Mouse (Mus musculus) intestine, embryonic 14.5 days (tissue): ENCODE results near the gene Cox17. TPM values are rescaled to one million over a fixed set of nuclear protein-coding genes. Genes with fewer than 3 reads are reported as not detected.
A peak's percentile ranks its signal among the peaks of the same experiment; 100 is the strongest.

Source experiments
- ATAC-seq: fragments of 200-750 bp; cut with Nextera tagmentation; replicated peaks from 2 replicates; pipeline ENCODE4 v1.8.0; 2017; ENCODE audit warnings: low read depth, moderate number of reproducible peaks, moderate TSS enrichment, moderate library complexity; ENCODE audit not compliant: low FRiP score, low TSS enrichment
- DNase-seq: peaks from one replicate; pipeline ENCODE4 v3.0.0-alpha.2; 2018; ENCODE audit warnings: low spot score
- H3K27ac ChIP-seq: fragments of 300-500 bp; sonication (generic); 2 replicates; pipeline ENCODE4 v1.5.1; 2014; ENCODE audit warnings: low read depth, mild to moderate bottlenecking, control low read depth
- H3K27me3 ChIP-seq: fragments of 300-500 bp; sonication (generic); replicated peaks from 2 replicates; pipeline ENCODE4 v1.6.1; 2014; ENCODE audit warnings: low read length, control low read depth; ENCODE audit not compliant: control insufficient read depth, insufficient read depth
- H3K36me3 ChIP-seq: fragments of 300-500 bp; sonication (generic); 2 replicates; pipeline ENCODE4 v1.6.1; 2014; ENCODE audit warnings: low read length, control low read depth; ENCODE audit not compliant: control insufficient read depth, insufficient read depth
- H3K4me1 ChIP-seq: fragments of 300-500 bp; sonication (generic); replicated peaks from 2 replicates; pipeline ENCODE4 v1.6.1; 2014; ENCODE audit warnings: low read length, control low read depth, mixed read lengths; ENCODE audit not compliant: control insufficient read depth, insufficient read depth
- H3K4me2 ChIP-seq: fragments of 300-500 bp; sonication (generic); 2 replicates; pipeline ENCODE4 v1.6.1; 2014; ENCODE audit warnings: low read length
- H3K4me3 ChIP-seq: fragments of 300-500 bp; sonication (generic); 2 replicates; pipeline ENCODE4 v1.5.1; 2014; ENCODE audit warnings: low read depth, low read length, control low read depth, mixed read lengths
- H3K9ac ChIP-seq: fragments of 300-500 bp; sonication (generic); 2 replicates; pipeline ENCODE4 v1.6.1; 2014; ENCODE audit warnings: mild to moderate bottlenecking, low read length
- H3K9me3 ChIP-seq: fragments of 300-500 bp; sonication (generic); 2 replicates; pipeline ENCODE4 v1.6.1; 2016; ENCODE audit warnings: low read length, control low read depth; ENCODE audit not compliant: control insufficient read depth
- WGBS: fragments of 180-500 bp; shearing (Covaris S2); extraction: QIAGEN DNeasy Blood & Tissue Kit; methylation state at CpG from one replicate; pipeline ENCODE4 v1.1.7; 2014; 5-methylcytosine and 5-hydroxymethylcytosine counted together
- polyA plus RNA-seq: library from polyadenylated mRNA; unstranded; fragments of >200 nt; fragmentation: Nextera tagmentation; extraction: Ambion mirVana; gene quantifications from 2 replicates; pipeline ENCODE4 v1.2.1, GENCODE M21; 2014

Gene Cox17
- polyA plus RNA-seq, 1 experiment from 2014 or later: 187 TPM

DNA sequence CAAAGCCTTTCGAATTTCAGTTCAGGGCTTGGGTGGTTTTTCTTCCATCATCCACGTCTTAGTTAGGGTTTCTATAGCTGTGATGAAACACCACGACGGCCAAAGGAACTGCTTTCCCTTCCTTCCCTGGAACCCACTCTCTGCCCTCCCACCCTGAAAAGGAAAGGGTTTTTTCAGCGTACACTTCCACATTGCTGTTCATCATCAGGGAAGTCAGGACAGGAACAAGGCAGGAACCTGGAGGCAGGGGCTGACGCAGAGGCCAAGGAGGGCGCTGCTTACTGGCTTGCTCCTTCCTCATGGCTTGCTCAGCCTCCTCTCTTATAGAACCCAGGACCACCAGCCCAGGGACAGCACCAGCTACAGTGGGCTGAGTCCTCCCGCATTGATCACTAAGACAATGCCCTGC, 30.1 kb downstream of the Cox17 start:
- Histone ChIP-seq H3K4me2 (peak overlapping the region; percentile 47), H3K27ac (peak overlapping the region; percentile 35; the same call in 1 of the 2 replicates), H3K4me1 (peaks cover 7% of the 10 kb centered on the region), H3K9me3 (no peaks in the 10 kb centered on the region), H3K36me3 (no peaks in the 10 kb centered on the region), H3K4me3 (peak overlapping the region; percentile 14), H3K9ac (no peak overlapping the region; the same call in 1 of the 2 replicates), H3K27me3 (no peaks in the 10 kb centered on the region)
- DNase-seq: no peak
- WGBS: 48% methylated on average over 8 of the region's 8 CpGs
- peak; percentile 45 for ATAC-seq

- H3K27ac ChIP-seq: no peak overlapping the region
- no peaks in the 10 kb centered on the region for H3K9me3 ChIP-seq
- 82% methylated on average over 6 of the region's 6 CpGs for WGBS
- no peaks in the 10 kb centered on the region for H3K36me3 ChIP-seq
- H3K4me1 ChIP-seq: peaks cover 7% of the 10 kb centered on the region
- no peak overlapping the region for H3K9ac ChIP-seq
- no peak overlapping the region for H3K4me2 ChIP-seq
- H3K27me3 ChIP-seq: no peaks in the 10 kb centered on the region
- H3K4me3 ChIP-seq: no peak overlapping the region
- ATAC-seq (no peak), DNase-seq (no peak)
These were observed 30.8 kb downstream of the Cox17 start for GRCm38 (mm10) chr16:38377546-38377945.

- Histone ChIP-seq H3K4me2 (no peak overlapping the region), H3K4me1 (peaks cover 7% of the 10 kb centered on the region), H3K27me3 (no peaks in the 10 kb centered on the region), H3K9me3 (no peaks in the 10 kb centered on the region), H3K27ac (no peak overlapping the region), H3K9ac (no peak overlapping the region), H3K4me3 (no peak overlapping the region), H3K36me3 (no peaks in the 10 kb centered on the region)
- WGBS: 80% methylated on average over 6 of the region's 6 CpGs
- DNase-seq (no peak), ATAC-seq (no peak)
These were observed 31.8 kb downstream of the Cox17 start for GRCm38 (mm10) chr16:38378591-38378990.

DNA sequence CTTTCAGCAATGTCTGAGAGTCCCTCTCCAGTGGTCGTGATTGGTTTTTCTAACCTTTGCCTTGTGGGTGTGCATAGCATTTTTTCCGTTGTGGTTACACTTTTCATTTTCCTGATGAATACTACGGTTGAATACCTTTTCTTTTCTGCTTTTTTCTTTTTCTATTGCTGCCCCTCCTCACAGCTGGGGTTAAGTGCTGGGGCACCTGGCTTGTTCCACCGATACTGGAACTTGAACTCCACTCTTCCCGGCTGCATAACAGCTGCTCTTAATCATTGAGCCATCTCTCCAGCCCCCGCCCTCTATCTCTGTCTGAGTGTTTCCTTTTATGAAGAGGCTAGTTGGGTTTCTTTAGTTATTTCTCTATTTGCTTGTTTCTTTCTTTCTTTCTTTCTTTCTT, 32.3 kb downstream of the Cox17 start:
- ATAC-seq (no peak), DNase-seq (no peak)
- H3K27me3 ChIP-seq: no peaks in the 10 kb centered on the region
- no peak overlapping the region for H3K9ac ChIP-seq
- no peak overlapping the region for H3K27ac ChIP-seq
- H3K4me3 ChIP-seq: no peak overlapping the region
- 36% methylated on average over 6 of the region's 6 CpGs for WGBS
- no peaks in the 10 kb centered on the region for H3K36me3 ChIP-seq
- H3K4me2 ChIP-seq: no peak overlapping the region
- no peaks in the 10 kb centered on the region for H3K9me3 ChIP-seq
- H3K4me1 ChIP-seq: peaks cover 7% of the 10 kb centered on the region

- H3K27ac ChIP-seq: no peak overlapping the region
- H3K9me3 ChIP-seq: no peaks in the 10 kb centered on the region
- 36% methylated on average over 3 of the region's 3 CpGs for WGBS
- DNase-seq (no peak), ATAC-seq (no peak)
- peaks cover 7% of the 10 kb centered on the region for H3K4me1 ChIP-seq
- H3K4me3 ChIP-seq: no peak overlapping the region
- H3K9ac ChIP-seq: no peak overlapping the region
- H3K36me3 ChIP-seq: no peaks in the 10 kb centered on the region
- no peaks in the 10 kb centered on the region for H3K27me3 ChIP-seq
- H3K4me2 ChIP-seq: no peak overlapping the region
These were observed 32.7 kb downstream of the Cox17 start for GRCm38 (mm10) chr16:38379493-38379892.

- H3K9me3 ChIP-seq: no peaks in the 10 kb centered on the region
- no peak overlapping the region for H3K27ac ChIP-seq
- H3K9ac ChIP-seq: no peak overlapping the region
- no peak overlapping the region for H3K4me3 ChIP-seq
- peaks cover 7% of the 10 kb centered on the region for H3K4me1 ChIP-seq
- ATAC-seq (no peak), DNase-seq (no peak)
- WGBS: 94% methylated on average over 3 of the region's 3 CpGs
- no peaks in the 10 kb centered on the region for H3K36me3 ChIP-seq
- H3K4me2 ChIP-seq: no peak overlapping the region
- no peaks in the 10 kb centered on the region for H3K27me3 ChIP-seq
These were observed 33.1 kb downstream of the Cox17 start for GRCm38 (mm10) chr16:38379926-38380325.

GRCm38 (mm10) chr16:38383683-38384082, 36.9 kb downstream of the Cox17 start:
- Histone ChIP-seq H3K4me1 (no peaks in the 10 kb centered on the region), H3K4me3 (no peak overlapping the region), H3K36me3 (no peaks in the 10 kb centered on the region), H3K4me2 (no peak overlapping the region), H3K27ac (no peak overlapping the region), H3K9me3 (no peaks in the 10 kb centered on the region), H3K27me3 (no peaks in the 10 kb centered on the region), H3K9ac (no peak overlapping the region)
- no peak for ATAC-seq
- no peak for DNase-seq
- WGBS: 79% methylated on average over 2 of the region's 2 CpGs

GRCm38 (mm10) chr16:38385184-38385634, 38.4 kb downstream of the Cox17 start:
- Histone ChIP-seq H3K4me1 (no peaks in the 10 kb centered on the region), H3K9me3 (no peaks in the 10 kb centered on the region), H3K9ac (no peak overlapping the region), H3K36me3 (no peaks in the 10 kb centered on the region), H3K27me3 (no peaks in the 10 kb centered on the region), H3K27ac (no peak overlapping the region), H3K4me2 (no peak overlapping the region), H3K4me3 (no peak overlapping the region)
- ATAC-seq (no peak), DNase-seq (no peak)
- WGBS: 87% methylated on average over 6 of the region's 6 CpGs

GRCm38 (mm10) chr16:38385700-38386099, 38.9 kb downstream of the Cox17 start:
- no peak for ATAC-seq
- H3K4me3 ChIP-seq: no peak overlapping the region
- DNase-seq: no peak
- no peak overlapping the region for H3K27ac ChIP-seq
- no peaks in the 10 kb centered on the region for H3K4me1 ChIP-seq
- no peaks in the 10 kb centered on the region for H3K27me3 ChIP-seq
- no peak overlapping the region for H3K4me2 ChIP-seq
- no peaks in the 10 kb centered on the region for H3K36me3 ChIP-seq
- 96% methylated on average over 4 of the region's 4 CpGs for WGBS
- no peaks in the 10 kb centered on the region for H3K9me3 ChIP-seq
- H3K9ac ChIP-seq: no peak overlapping the region
